Mouse (Mus musculus): ENCODE results near the gene Cenpc1.

GRCm38 (mm10) chr5:86068451-86068850, 3.1 kb upstream of the Cenpc1 start:
- TF ChIP-seq GATA1 (IDR thresholded peaks at IDR 0.05; ENCODE audit: borderline replicate concordance, low read length) (no peak; the same call in 2 of the 3 replicates), FLI1 (IDR thresholded peaks at IDR 0.05; ENCODE audit: low read length) (no peak)
